Mouse (Mus musculus): ENCODE measurements around the gene 4930524N10Rik. TPM values are rescaled to one million over a fixed set of nuclear protein-coding genes. Genes with fewer than 3 reads are reported as not detected.

4930524N10Rik gene
- not detected in 2 replicates for polyA plus RNA-seq (2012; rRNA removed)

- DNase-seq (ENCODE audit: low spot score) = no peak
Measured at GRCm38 (mm10) chrX:154343292-154343691, at the start of gene 4930524N10Rik. TSS of gene 4930524N10Rik (minus strand) at chrX:154343392.

- no peak for DNase-seq (ENCODE audit: low spot score)
Measured at GRCm38 (mm10) chrX:154350042-154350441, 6.8 kb upstream of the 4930524N10Rik start.

- no peak for DNase-seq (ENCODE audit: low spot score)
Measured at GRCm38 (mm10) chrX:154349302-154350041, 6.3 kb upstream of the 4930524N10Rik start.

GRCm38 (mm10) chrX:154347933-154348332, 4.7 kb upstream of the 4930524N10Rik start:
- no peak for DNase-seq (ENCODE audit: low spot score)

Other genes with a start within 250 kb of the 4930524N10Rik start
- gene Gm15140, start 222.7 kb downstream of the 4930524N10Rik start, polyA plus RNA-seq (2012; rRNA removed) = not detected in 2 replicates
- not detected in 2 replicates for gene Samt4, start 138.6 kb upstream of the 4930524N10Rik start, polyA plus RNA-seq (2012; rRNA removed)
- gene Samt2, start 236.0 kb upstream of the 4930524N10Rik start, polyA plus RNA-seq (2012; rRNA removed) = not detected in 2 replicates

Data from urinary bladder, adult 2 months (tissue).